Mouse (Mus musculus) limb, embryonic 14.5 days (tissue): Measurements from ENCODE around the gene Psmg3. TPM values are rescaled to one million over a fixed set of nuclear protein-coding genes. Genes with fewer than 3 reads are reported as not detected.
A peak's percentile ranks its signal among the peaks of the same experiment; 100 is the strongest.

Source experiments
- ATAC-seq: fragments of 200-750 bp; cut with Nextera tagmentation; 2 replicates; pipeline ENCODE4 v1.8.0; 2017; ENCODE audit warnings: low read depth, moderate number of reproducible peaks, moderate TSS enrichment; ENCODE audit not compliant: low FRiP score
- DNase-seq: peaks from one replicate; pipeline ENCODE4 v3.0.0-alpha.2; 2015; ENCODE audit warnings: low spot score
- H3K27ac ChIP-seq: fragments of 300-500 bp; sonication (generic); replicated peaks from 2 replicates; pipeline ENCODE4 v1.5.1; 2014; ENCODE audit warnings: low read depth, mild to moderate bottlenecking, low read length, moderate library complexity, mixed read lengths
- H3K27me3 ChIP-seq: fragments of 300-500 bp; sonication (generic); 2 replicates; pipeline ENCODE4 v1.6.1; 2014; ENCODE audit warnings: low read length, mixed read lengths; ENCODE audit not compliant: control insufficient read depth, insufficient read depth
- H3K36me3 ChIP-seq: fragments of 300-500 bp; sonication (generic); 2 replicates; pipeline ENCODE4 v1.6.1; 2014; ENCODE audit warnings: mild to moderate bottlenecking, low read length, moderate library complexity, mixed read lengths; ENCODE audit not compliant: control insufficient read depth, insufficient read depth
- H3K4me1 ChIP-seq: fragments of 300-500 bp; sonication (generic); 2 replicates; pipeline ENCODE4 v1.6.1; 2014; ENCODE audit warnings: antibody characterized with exemption, low read length, mixed read lengths; ENCODE audit not compliant: control insufficient read depth, insufficient read depth
- H3K4me2 ChIP-seq: fragments of 300-500 bp; sonication (generic); replicated peaks from 2 replicates; pipeline ENCODE4 v1.6.1; 2014; ENCODE audit warnings: low read depth, mild to moderate bottlenecking, low read length, moderate library complexity; ENCODE audit not compliant: severe bottlenecking
- H3K4me3 ChIP-seq: fragments of 300-500 bp; sonication (generic); replicated peaks from 2 replicates; pipeline ENCODE4 v1.5.1; 2014; ENCODE audit warnings: low read length
- H3K9ac ChIP-seq: fragments of 300-500 bp; sonication (generic); 2 replicates; pipeline ENCODE4 v1.6.1; 2014; ENCODE audit warnings: mild to moderate bottlenecking, low read depth, low read length, moderate library complexity; ENCODE audit not compliant: severe bottlenecking
- H3K9me3 ChIP-seq: fragments of 300-500 bp; sonication (generic); 2 replicates; pipeline ENCODE4 v1.6.1; 2016; ENCODE audit warnings: low read length; ENCODE audit not compliant: control insufficient read depth
- POLR2A ChIP-seq: fragments of 200-500 bp; IDR thresholded peaks from 2 replicates; pipeline ENCODE4 v1.8.0; 2012; ENCODE audit warnings: inconsistent platforms, mild to moderate bottlenecking, moderate library complexity, borderline replicate concordance; ENCODE audit not compliant: insufficient read depth, insufficient read length; ENCODE audit errors: extremely low read depth
- WGBS: fragments of 180-500 bp; shearing (Covaris S2); extraction: QIAGEN DNeasy Blood & Tissue Kit; methylation state at CpG from one replicate; pipeline ENCODE4 v1.1.7; 2014; 5-methylcytosine and 5-hydroxymethylcytosine counted together
- polyA plus RNA-seq, 2 experiments: library from polyadenylated mRNA; depleted of rRNA in 1 of 2; stranded (reverse) in 1 of 2; unstranded in 1 of 2; fragments of >200 nt; fragmentation: Nextera tagmentation in 1 of 2; extraction: Ambion mirVana in 1 of 2; gene quantifications; 2 replicates each; pipeline versions ENCODE4 v1.2.1 to v1.2.3; 2012 to 2014

Psmg3 gene
- polyA plus RNA-seq, 2 experiments, result 51.8 to 69.0 TPM

- Histone ChIP-seq H3K4me2 (no peak overlapping the region), H3K27me3 (no peaks in the 10 kb centered on the region), H3K27ac (no peak overlapping the region), H3K9me3 (peaks cover 3% of the 10 kb centered on the region), H3K4me1 (no peaks in the 10 kb centered on the region), H3K4me3 (no peak overlapping the region), H3K36me3 (no peaks in the 10 kb centered on the region), H3K9ac (no peak overlapping the region)
- ATAC-seq, result no peak
- TF ChIP-seq POLR2A, result no peak
- DNase-seq, result no peak
- WGBS, result 72% methylated on average over 12 of the region's 12 CpGs
Measured at GRCm38 (mm10) chr5:139849626-139850320, 23.1 kb upstream of the Psmg3 start.

- Histone ChIP-seq H3K4me2 (no peak overlapping the region), H3K27ac (no peak overlapping the region), H3K36me3 (no peaks in the 10 kb centered on the region), H3K4me1 (no peaks in the 10 kb centered on the region), H3K4me3 (no peak overlapping the region), H3K9me3 (no peaks in the 10 kb centered on the region), H3K27me3 (no peaks in the 10 kb centered on the region), H3K9ac (no peak overlapping the region)
- WGBS, result 58% methylated on average over 3 of the region's 3 CpGs
- ATAC-seq, result peak; percentile 39; the same call in 1 of the 2 replicates
- no peak for TF ChIP-seq POLR2A
- no peak for DNase-seq
Measured at GRCm38 (mm10) chr5:139839142-139839541, 12.5 kb upstream of the Psmg3 start.

GRCm38 (mm10) chr5:139838476-139838892 lies 11.8 kb upstream of the Psmg3 start:
- 12% methylated on average over 2 of the region's 2 CpGs for WGBS
- Histone ChIP-seq H3K4me2 (no peak overlapping the region), H3K4me3 (no peak overlapping the region), H3K27ac (no peak overlapping the region), H3K9me3 (no peaks in the 10 kb centered on the region), H3K4me1 (no peaks in the 10 kb centered on the region), H3K27me3 (no peaks in the 10 kb centered on the region), H3K9ac (no peak overlapping the region), H3K36me3 (no peaks in the 10 kb centered on the region)
- TF ChIP-seq POLR2A, result no peak
- peak; percentile 77 for DNase-seq
- peak; percentile 47; the same call in 1 of the 2 replicates for ATAC-seq

GRCm38 (mm10) chr5:139835706-139836105 lies 9.0 kb upstream of the Psmg3 start:
- Histone ChIP-seq H3K36me3 (no peaks in the 10 kb centered on the region), H3K27me3 (no peaks in the 10 kb centered on the region), H3K4me2 (no peak overlapping the region), H3K9me3 (no peaks in the 10 kb centered on the region), H3K27ac (no peak overlapping the region), H3K4me3 (no peak overlapping the region), H3K9ac (no peak overlapping the region), H3K4me1 (no peaks in the 10 kb centered on the region)
- no peak for TF ChIP-seq POLR2A
- DNase-seq (no peak), ATAC-seq (no peak)
- WGBS, result 80% methylated on average over 7 of the region's 7 CpGs

GRCm38 (mm10) chr5:139832125-139832524 lies 5.4 kb upstream of the Psmg3 start:
- Histone ChIP-seq H3K9me3 (no peaks in the 10 kb centered on the region), H3K27me3 (no peaks in the 10 kb centered on the region), H3K36me3 (no peaks in the 10 kb centered on the region), H3K4me2 (no peak overlapping the region), H3K4me1 (no peaks in the 10 kb centered on the region), H3K9ac (no peak overlapping the region), H3K27ac (no peak overlapping the region), H3K4me3 (no peak overlapping the region)
- TF ChIP-seq POLR2A, result no peak
- no peak for ATAC-seq
- no peak for DNase-seq
- WGBS, result 77% methylated on average over 7 of the region's 7 CpGs
